Mouse (Mus musculus) neural tube, embryonic 11.5 days (tissue): ENCODE results near the gene Cnot2. TPM values are rescaled to one million over a fixed set of nuclear protein-coding genes. Genes with fewer than 3 reads are reported as not detected.

Experiments
- ATAC-seq: fragments of 200-750 bp; cut with Nextera tagmentation; 2 replicates; pipeline ENCODE4 v1.8.0; 2017; ENCODE audit warnings: moderate number of reproducible peaks, mild to moderate bottlenecking, moderate TSS enrichment, moderate library complexity; ENCODE audit not compliant: insufficient read depth, low FRiP score, low TSS enrichment
- DNase-seq: peaks from one replicate; pipeline ENCODE4 v3.0.0-alpha.2; 2015; ENCODE audit warnings: low spot score
- H3K27ac ChIP-seq: fragments of 300-500 bp; sonication (generic); 2 replicates; pipeline ENCODE4 v1.5.1; 2014; ENCODE audit warnings: low read depth, mild to moderate bottlenecking, low read length
- H3K27me3 ChIP-seq: fragments of 300-500 bp; sonication (generic); 2 replicates; pipeline ENCODE4 v1.6.1; 2014; ENCODE audit warnings: mild to moderate bottlenecking, low read length, mixed read lengths; ENCODE audit not compliant: control insufficient read depth, insufficient read depth
- H3K36me3 ChIP-seq: fragments of 300-500 bp; sonication (generic); 2 replicates; pipeline ENCODE4 v1.6.1; 2014; ENCODE audit warnings: mild to moderate bottlenecking, low read length, moderate library complexity, mixed read lengths; ENCODE audit not compliant: control insufficient read depth, insufficient read depth
- H3K4me1 ChIP-seq: fragments of 300-500 bp; sonication (generic); 2 replicates; pipeline ENCODE4 v1.6.1; 2014; ENCODE audit warnings: low read length, mixed read lengths; ENCODE audit not compliant: control insufficient read depth, insufficient read depth
- H3K4me2 ChIP-seq: fragments of 300-500 bp; sonication (generic); 2 replicates; pipeline ENCODE4 v1.6.1; 2014; ENCODE audit warnings: low read depth, mild to moderate bottlenecking, moderate library complexity
- H3K4me3 ChIP-seq: fragments of 300-500 bp; sonication (generic); 2 replicates; pipeline ENCODE4 v1.5.1; 2014; ENCODE audit warnings: low read depth, low read length
- H3K9ac ChIP-seq: fragments of 300-500 bp; sonication (generic); 2 replicates; pipeline ENCODE4 v1.6.1; 2014; ENCODE audit warnings: mild to moderate bottlenecking, low read length
- H3K9me3 ChIP-seq: fragments of 300-500 bp; sonication (generic); 2 replicates; pipeline ENCODE4 v1.6.1; 2016; ENCODE audit warnings: low read length; ENCODE audit not compliant: control insufficient read depth
- WGBS: fragments of 180-500 bp; shearing (Covaris S2); extraction: QIAGEN DNeasy Blood & Tissue Kit; methylation state at CpG from one replicate; pipeline ENCODE4 v1.1.7; 2014; 5-methylcytosine and 5-hydroxymethylcytosine counted together
- polyA plus RNA-seq: library from polyadenylated mRNA; unstranded; fragments of >200 nt; fragmentation: Nextera tagmentation; extraction: Ambion mirVana; gene quantifications from 2 replicates; pipeline ENCODE4 v1.2.1, GENCODE M21; 2014

Gene Cnot2
- polyA plus RNA-seq, 1 experiment from 2014 or later: 141 TPM

- no peaks in the 10 kb centered on the region for H3K4me1 ChIP-seq
- 91% methylated on average over 5 of the region's 5 CpGs for WGBS
- no peak for DNase-seq
- H3K4me3 ChIP-seq: no peak overlapping the region
- peaks cover 5% of the 10 kb centered on the region for H3K36me3 ChIP-seq
- no peak overlapping the region for H3K27ac ChIP-seq
- H3K27me3 ChIP-seq: no peaks in the 10 kb centered on the region
- no peaks in the 10 kb centered on the region for H3K9me3 ChIP-seq
- no peak overlapping the region for H3K4me2 ChIP-seq
- H3K9ac ChIP-seq: no peak overlapping the region
- ATAC-seq: no peak
Observed at GRCm38 (mm10) chr10:116480988-116481387, 100.3 kb downstream of the Cnot2 start.

DNA sequence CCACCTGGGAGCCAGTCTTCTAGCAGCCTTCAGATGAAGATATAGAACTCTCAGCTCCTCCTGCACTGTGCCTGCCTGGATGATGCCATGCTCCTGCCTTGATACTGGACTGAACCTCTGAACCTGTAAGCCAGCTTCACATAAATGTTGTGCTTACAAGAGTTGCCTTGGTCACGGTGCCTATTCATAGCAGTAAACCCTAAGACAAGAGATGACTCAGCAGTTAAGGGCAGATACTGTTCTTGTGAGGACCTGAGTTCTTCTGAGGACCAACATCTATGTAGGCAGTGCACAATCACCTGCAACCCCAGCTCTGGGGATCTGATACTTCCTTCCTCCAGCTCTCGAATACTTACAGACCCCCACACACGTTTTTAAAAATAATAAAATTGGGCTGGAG lies 104.8 kb downstream of the Cnot2 start:
- 87% methylated on average over 3 of the region's 3 CpGs for WGBS
- no peak overlapping the region for H3K27ac ChIP-seq
- no peak overlapping the region for H3K9ac ChIP-seq

GRCm38 (mm10) chr10:116475725-116476124 lies 105.6 kb downstream of the Cnot2 start:
- Histone ChIP-seq H3K4me2 (no peak overlapping the region), H3K9ac (no peak overlapping the region), H3K36me3 (no peaks in the 10 kb centered on the region), H3K4me3 (no peak overlapping the region), H3K27ac (no peak overlapping the region), H3K9me3 (no peaks in the 10 kb centered on the region), H3K4me1 (0 out of 2 replicates have a peak, but pooled peaks cover 6% of the 10 kb centered on the region), H3K27me3 (no peaks in the 10 kb centered on the region)
- WGBS: 74% methylated on average over 6 of the region's 6 CpGs
- ATAC-seq (no peak), DNase-seq (no peak)

More for the DNA sequence above, 104.8 kb downstream of the Cnot2 start:
- ATAC-seq: no peak
- Histone ChIP-seq H3K9me3 (no peaks in the 10 kb centered on the region), H3K27me3 (no peaks in the 10 kb centered on the region), H3K4me2 (no peak overlapping the region), H3K4me1 (0 out of 2 replicates have a peak, but pooled peaks cover 6% of the 10 kb centered on the region), H3K36me3 (no peaks in the 10 kb centered on the region), H3K4me3 (no peak overlapping the region)
- DNase-seq: no peak

- WGBS: under 1% methylated on average over 55 of the region's 92 CpGs
- Histone ChIP-seq H3K9me3 (no peaks in the 10 kb centered on the region), H3K4me2 (peak within 1 kb of the TSS; percentile 93), H3K4me3 (peak within 1 kb of the TSS; percentile 69), H3K9ac (peak within 1 kb of the TSS; percentile 89), H3K36me3 (no peaks in the 10 kb centered on the region), H3K27me3 (no peaks in the 10 kb centered on the region), H3K4me1 (0 out of 2 replicates have a peak, but pooled peaks cover 6% of the 10 kb centered on the region), H3K27ac (peak within 1 kb of the TSS; percentile 80)
- ATAC-seq: peak; percentile 88
- DNase-seq: peak; percentile 70
Observed at GRCm38 (mm10) chr10:116473759-116474549, 107.4 kb downstream of the Cnot2 start, which contains the start of gene Kcnmb4. TSS of gene Kcnmb4 (minus strand) at chr10:116473878.

- DNase-seq: peak; percentile 77
- Histone ChIP-seq H3K9ac (peak overlapping the region; percentile 89), H3K4me2 (peak overlapping the region; percentile 93), H3K4me3 (peak overlapping the region; percentile 69), H3K9me3 (no peaks in the 10 kb centered on the region), H3K36me3 (no peaks in the 10 kb centered on the region), H3K27ac (peak overlapping the region; percentile 80), H3K27me3 (no peaks in the 10 kb centered on the region), H3K4me1 (0 out of 2 replicates have a peak, but pooled peaks cover 6% of the 10 kb centered on the region)
- peak; percentile 72 for ATAC-seq
- under 1% methylated on average over 46 of the region's 78 CpGs for WGBS
Observed at GRCm38 (mm10) chr10:116473071-116473758, 108.1 kb downstream of the Cnot2 start.

GRCm38 (mm10) chr10:116472579-116472978 lies 108.7 kb downstream of the Cnot2 start:
- no peaks in the 10 kb centered on the region for H3K27me3 ChIP-seq

GRCm38 (mm10) chr10:116470306-116470925 lies 110.9 kb downstream of the Cnot2 start:
- Histone ChIP-seq H3K4me1 (0 out of 2 replicates have a peak, but pooled peaks cover 6% of the 10 kb centered on the region), H3K9me3 (no peaks in the 10 kb centered on the region), H3K36me3 (no peaks in the 10 kb centered on the region), H3K9ac (no peak overlapping the region), H3K27ac (no peak overlapping the region), H3K27me3 (no peaks in the 10 kb centered on the region), H3K4me3 (no peak overlapping the region), H3K4me2 (no peak overlapping the region)
- DNase-seq: no peak
- 86% methylated on average over 11 of the region's 11 CpGs for WGBS
- ATAC-seq: no peak

More at GRCm38 (mm10) chr10:116472579-116472978, 108.7 kb downstream of the Cnot2 start:
- H3K4me3 ChIP-seq: peak overlapping the region; percentile 69
- 9% methylated on average over 5 of the region's 5 CpGs for WGBS
- no peak for ATAC-seq
- DNase-seq: no peak
- no peaks in the 10 kb centered on the region for H3K36me3 ChIP-seq
- H3K9me3 ChIP-seq: no peaks in the 10 kb centered on the region
- H3K4me2 ChIP-seq: peak overlapping the region; percentile 93
- H3K9ac ChIP-seq: peak overlapping the region; percentile 89
- H3K4me1 ChIP-seq: 0 out of 2 replicates have a peak, but pooled peaks cover 6% of the 10 kb centered on the region
- H3K27ac ChIP-seq: no peak overlapping the region

- no peaks in the 10 kb centered on the region for H3K27me3 ChIP-seq
- H3K4me3 ChIP-seq: no peak overlapping the region
- WGBS: 82% methylated on average over 5 of the region's 5 CpGs
- H3K4me1 ChIP-seq: 0 out of 2 replicates have a peak, but pooled peaks cover 3% of the 10 kb centered on the region
- no peak for DNase-seq
- H3K9ac ChIP-seq: no peak overlapping the region
- H3K9me3 ChIP-seq: no peaks in the 10 kb centered on the region
- no peaks in the 10 kb centered on the region for H3K36me3 ChIP-seq
- no peak for ATAC-seq
- no peak overlapping the region for H3K27ac ChIP-seq
- H3K4me2 ChIP-seq: no peak overlapping the region
Observed at GRCm38 (mm10) chr10:116468094-116468493, 113.2 kb downstream of the Cnot2 start.
